ENCODE assay signal across 14 mouse cellular contexts in the genomic region with DNA sequence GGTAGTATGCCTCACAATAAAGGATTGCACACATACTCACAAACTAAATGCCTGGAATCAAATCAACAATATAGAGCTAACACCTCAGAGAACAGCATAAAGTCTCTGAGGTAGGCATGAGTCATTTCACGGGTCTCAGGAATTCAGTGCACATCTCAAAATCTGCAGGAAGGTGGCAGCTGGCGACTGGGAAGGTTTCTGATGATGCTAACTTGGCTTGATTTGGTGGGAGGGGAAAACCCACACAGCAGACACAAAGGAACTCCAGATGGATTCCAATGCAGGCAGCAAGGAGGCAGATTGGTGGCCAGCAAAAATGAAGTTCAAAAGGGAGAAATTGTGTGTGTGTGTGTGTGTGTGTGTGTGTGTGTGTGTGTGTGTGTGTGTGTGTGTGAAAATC.
DNase-seq lines count a peak whose midpoint lies in the region; ATAC-seq lines count a peak whose summit lies in the region.
"Had no signal": no experiment of that assay in that cellular context is flagged by ENCODE, and none has a peak within 500 bp of the region (broad histone marks: within the 10 kb centered on the region; RNA-seq: fewer than 3 reads in every experiment).

No protein-coding gene starts in this region.

- no peak for ATAC-seq in megakaryocyte progenitor cell, adult 5-6 weeks (replicated peaks; ENCODE audit: poor library complexity)
- ATAC-seq: liver, embryonic 12.5 days had no signal

- peak; percentile 39 to 43 for DNase-seq in cerebellum, postnatal 10 days
- no peak for DNase-seq in cerebellum, adult 9-11 months
- peak; percentile 81 for DNase-seq in right cerebral cortex, adult 18-20 months
- no peak for DNase-seq in right cerebral cortex, postnatal 14 days
- DNase-seq in layer of hippocampus, postnatal 36 days = peak; percentile 8 to 31
- DNase-seq in kidney, adult 9 months = no peak
- no peak for DNase-seq in B cell, adult 2 months
- DNase-seq: cerebellum, adult 2 months; gastrocnemius, postnatal 14 days; kidney, adult 11 months; lung, postnatal 10 days; thymus, postnatal 4 days had no signal

Comparison
In these comparisons a context has a peak if more than half of its experiments do, and no peak if none do; other contexts are left out.
1. DNase-seq: peak in cerebellum, postnatal 10 days (2 of 2), right cerebral cortex, adult 18-20 months (single experiment) and layer of hippocampus, postnatal 36 days (2 of 2); none in cerebellum, adult 9-11 months (single experiment), right cerebral cortex, postnatal 14 days (single experiment), kidney, adult 9 months (single experiment) and B cell, adult 2 months (0 of 2).